Mouse (Mus musculus): ENCODE data around the gene Chst15. TPM values are rescaled to one million over a fixed set of nuclear protein-coding genes. Genes with fewer than 3 reads are reported as not detected.

The Chst15 gene
- polyA plus RNA-seq, 1 experiment from 2014 or later = 18.5 TPM

GRCm38 (mm10) chr7:132260632-132261031 lies 56.4 kb downstream of the Chst15 start:
- 71% methylated on average over 5 of the region's 5 CpGs for WGBS
- H3K4me3 ChIP-seq (ENCODE audit: low read length) = no peak overlapping the region
- ATAC-seq = no peak

GRCm38 (mm10) chr7:132258817-132259216 lies 58.2 kb downstream of the Chst15 start:
- peak overlapping the region; percentile 49; the same call in 1 of the 2 replicates for H3K27ac ChIP-seq (ENCODE audit: low read depth, low read length)
- WGBS = 57% methylated on average over 7 of the region's 7 CpGs
- H3K4me3 ChIP-seq (ENCODE audit: low read length) = no peak overlapping the region
- 0 out of 2 replicates have a peak, but pooled peaks have one; percentile 22 for ATAC-seq
- H3K27me3 ChIP-seq (replicated peaks; ENCODE audit: control insufficient read depth, insufficient read depth, low read length) = no peaks in the 10 kb centered on the region
- H3K4me2 ChIP-seq (ENCODE audit: low read length) = no peak overlapping the region
- no peaks in the 10 kb centered on the region for H3K9me3 ChIP-seq (ENCODE audit: control insufficient read depth, low read length)
- no peak overlapping the region for H3K9ac ChIP-seq (ENCODE audit: low read depth, low read length)
- no peaks in the 10 kb centered on the region for H3K36me3 ChIP-seq (ENCODE audit: control insufficient read depth, insufficient read depth, low read length)
- H3K4me1 ChIP-seq (ENCODE audit: control insufficient read depth, insufficient read depth, low read depth, low read length) = peaks cover 15% of the 10 kb centered on the region

More at GRCm38 (mm10) chr7:132260632-132261031, 56.4 kb downstream of the Chst15 start:
- Histone ChIP-seq H3K27ac (ENCODE audit: low read depth, low read length) (no peak overlapping the region), H3K9ac (ENCODE audit: low read depth, low read length) (no peak overlapping the region), H3K27me3 (replicated peaks; ENCODE audit: control insufficient read depth, insufficient read depth, low read length) (no peaks in the 10 kb centered on the region), H3K4me1 (ENCODE audit: control insufficient read depth, insufficient read depth, low read depth, low read length) (peaks cover 16% of the 10 kb centered on the region), H3K36me3 (ENCODE audit: control insufficient read depth, insufficient read depth, low read length) (no peaks in the 10 kb centered on the region), H3K9me3 (ENCODE audit: control insufficient read depth, low read length) (no peaks in the 10 kb centered on the region), H3K4me2 (ENCODE audit: low read length) (no peak overlapping the region)

GRCm38 (mm10) chr7:132258216-132258615 lies 58.8 kb downstream of the Chst15 start:
- H3K27ac ChIP-seq (ENCODE audit: low read depth, low read length) = no peak overlapping the region; the same call in 1 of the 2 replicates

GRCm38 (mm10) chr7:132253513-132253912 lies 63.5 kb downstream of the Chst15 start:
- Histone ChIP-seq H3K9ac (ENCODE audit: low read depth, low read length) (no peak overlapping the region), H3K4me3 (ENCODE audit: low read length) (no peak overlapping the region), H3K36me3 (ENCODE audit: control insufficient read depth, insufficient read depth, low read length) (no peaks in the 10 kb centered on the region), H3K9me3 (ENCODE audit: control insufficient read depth, low read length) (no peaks in the 10 kb centered on the region), H3K27ac (ENCODE audit: low read depth, low read length) (0 out of 2 replicates have a peak overlapping the region, but pooled peaks have one; percentile 9), H3K4me2 (ENCODE audit: low read length) (no peak overlapping the region), H3K27me3 (replicated peaks; ENCODE audit: control insufficient read depth, insufficient read depth, low read length) (no peaks in the 10 kb centered on the region), H3K4me1 (ENCODE audit: control insufficient read depth, insufficient read depth, low read depth, low read length) (peaks cover 4% of the 10 kb centered on the region; the same call in 1 of the 2 replicates)
- 73% methylated on average over 5 of the region's 5 CpGs for WGBS
- ATAC-seq = peak; percentile 40; the same call in 1 of the 2 replicates

More at GRCm38 (mm10) chr7:132258216-132258615, 58.8 kb downstream of the Chst15 start:
- WGBS = 67% methylated on average over 5 of the region's 5 CpGs
- H3K36me3 ChIP-seq (ENCODE audit: control insufficient read depth, insufficient read depth, low read length) = no peaks in the 10 kb centered on the region
- no peaks in the 10 kb centered on the region for H3K27me3 ChIP-seq (replicated peaks; ENCODE audit: control insufficient read depth, insufficient read depth, low read length)
- peaks cover 14% of the 10 kb centered on the region for H3K4me1 ChIP-seq (ENCODE audit: control insufficient read depth, insufficient read depth, low read depth, low read length)
- H3K4me2 ChIP-seq (ENCODE audit: low read length) = no peak overlapping the region
- ATAC-seq = no peak
- no peaks in the 10 kb centered on the region for H3K9me3 ChIP-seq (ENCODE audit: control insufficient read depth, low read length)
- H3K4me3 ChIP-seq (ENCODE audit: low read length) = no peak overlapping the region
- H3K9ac ChIP-seq (ENCODE audit: low read depth, low read length) = no peak overlapping the region

- ATAC-seq = no peak
- H3K27me3 ChIP-seq (replicated peaks; ENCODE audit: control insufficient read depth, insufficient read depth, low read length) = no peaks in the 10 kb centered on the region
- H3K9ac ChIP-seq (ENCODE audit: low read depth, low read length) = no peak overlapping the region
- peaks cover 5% of the 10 kb centered on the region; the same call in 1 of the 2 replicates for H3K4me1 ChIP-seq (ENCODE audit: control insufficient read depth, insufficient read depth, low read depth, low read length)
- no peak overlapping the region for H3K4me2 ChIP-seq (ENCODE audit: low read length)
- H3K4me3 ChIP-seq (ENCODE audit: low read length) = no peak overlapping the region
- H3K9me3 ChIP-seq (ENCODE audit: control insufficient read depth, low read length) = no peaks in the 10 kb centered on the region
- 84% methylated on average over 4 of the region's 4 CpGs for WGBS
- 0 out of 2 replicates have a peak overlapping the region, but pooled peaks have one; percentile 4 for H3K27ac ChIP-seq (ENCODE audit: low read depth, low read length)
- no peaks in the 10 kb centered on the region for H3K36me3 ChIP-seq (ENCODE audit: control insufficient read depth, insufficient read depth, low read length)
These were observed 64.0 kb downstream of the Chst15 start for GRCm38 (mm10) chr7:132253078-132253477.

GRCm38 (mm10) chr7:132249563-132250119 lies 67.4 kb downstream of the Chst15 start:
- Histone ChIP-seq H3K4me2 (ENCODE audit: low read length) (no peak overlapping the region), H3K27me3 (replicated peaks; ENCODE audit: control insufficient read depth, insufficient read depth, low read length) (no peaks in the 10 kb centered on the region), H3K9ac (ENCODE audit: low read depth, low read length) (no peak overlapping the region), H3K4me3 (ENCODE audit: low read length) (no peak overlapping the region), H3K4me1 (ENCODE audit: control insufficient read depth, insufficient read depth, low read depth, low read length) (peaks cover 16% of the 10 kb centered on the region), H3K36me3 (ENCODE audit: control insufficient read depth, insufficient read depth, low read length) (no peaks in the 10 kb centered on the region), H3K27ac (ENCODE audit: low read depth, low read length) (no peak overlapping the region), H3K9me3 (ENCODE audit: control insufficient read depth, low read length) (no peaks in the 10 kb centered on the region)
- ATAC-seq = no peak
- 61% methylated on average over 10 of the region's 10 CpGs for WGBS

GRCm38 (mm10) chr7:132247567-132247966 lies 69.5 kb downstream of the Chst15 start:
- peak; percentile 86 for ATAC-seq
- Histone ChIP-seq H3K4me2 (ENCODE audit: low read length) (no peak overlapping the region), H3K27me3 (replicated peaks; ENCODE audit: control insufficient read depth, insufficient read depth, low read length) (no peaks in the 10 kb centered on the region), H3K4me1 (ENCODE audit: control insufficient read depth, insufficient read depth, low read depth, low read length) (peaks cover 13% of the 10 kb centered on the region), H3K9me3 (ENCODE audit: control insufficient read depth, low read length) (no peaks in the 10 kb centered on the region), H3K9ac (ENCODE audit: low read depth, low read length) (peak overlapping the region; percentile 15; the same call in 1 of the 2 replicates), H3K36me3 (ENCODE audit: control insufficient read depth, insufficient read depth, low read length) (no peaks in the 10 kb centered on the region), H3K27ac (ENCODE audit: low read depth, low read length) (peak overlapping the region; percentile 72), H3K4me3 (ENCODE audit: low read length) (no peak overlapping the region)
- 10% methylated on average over 11 of the region's 11 CpGs for WGBS

- ATAC-seq = no peak; the same call in 1 of the 2 replicates
- no peak overlapping the region for H3K4me2 ChIP-seq (ENCODE audit: low read length)
- no peak overlapping the region for H3K4me3 ChIP-seq (ENCODE audit: low read length)
- no peaks in the 10 kb centered on the region for H3K9me3 ChIP-seq (ENCODE audit: control insufficient read depth, low read length)
- 0 out of 2 replicates have a peak overlapping the region, but pooled peaks have one; percentile 15 for H3K9ac ChIP-seq (ENCODE audit: low read depth, low read length)
- H3K4me1 ChIP-seq (ENCODE audit: control insufficient read depth, insufficient read depth, low read depth, low read length) = peaks cover 13% of the 10 kb centered on the region
- H3K27me3 ChIP-seq (replicated peaks; ENCODE audit: control insufficient read depth, insufficient read depth, low read length) = no peaks in the 10 kb centered on the region
- H3K27ac ChIP-seq (ENCODE audit: low read depth, low read length) = peak overlapping the region; percentile 72
- WGBS = 44% methylated on average over 5 of the region's 5 CpGs
- no peaks in the 10 kb centered on the region for H3K36me3 ChIP-seq (ENCODE audit: control insufficient read depth, insufficient read depth, low read length)
These were observed 69.9 kb downstream of the Chst15 start for GRCm38 (mm10) chr7:132247091-132247490.

GRCm38 (mm10) chr7:132245730-132246129 lies 71.3 kb downstream of the Chst15 start:
- no peaks in the 10 kb centered on the region for H3K27me3 ChIP-seq (replicated peaks; ENCODE audit: control insufficient read depth, insufficient read depth, low read length)
- peaks cover 13% of the 10 kb centered on the region for H3K4me1 ChIP-seq (ENCODE audit: control insufficient read depth, insufficient read depth, low read depth, low read length)
- 87% methylated on average over 6 of the region's 6 CpGs for WGBS
- ATAC-seq = no peak
- no peaks in the 10 kb centered on the region for H3K9me3 ChIP-seq (ENCODE audit: control insufficient read depth, low read length)
- no peak overlapping the region for H3K4me3 ChIP-seq (ENCODE audit: low read length)
- no peak overlapping the region for H3K4me2 ChIP-seq (ENCODE audit: low read length)
- H3K36me3 ChIP-seq (ENCODE audit: control insufficient read depth, insufficient read depth, low read length) = no peaks in the 10 kb centered on the region
- no peak overlapping the region for H3K9ac ChIP-seq (ENCODE audit: low read depth, low read length)
- H3K27ac ChIP-seq (ENCODE audit: low read depth, low read length) = no peak overlapping the region
